Mouse (Mus musculus) kidney, adult 2 months (tissue): ENCODE data around the gene Dmac2. TPM values are rescaled to one million over a fixed set of nuclear protein-coding genes. Genes with fewer than 3 reads are reported as not detected.

Experiments used
- DNase-seq: peaks from one replicate; pipeline ENCODE4 v3.0.0; 2021
- H3K27ac ChIP-seq: fragments of 200-500 bp; 2 replicates; pipeline ENCODE4 v1.5.1; 2012; ENCODE audit warnings: low read depth, low read length, control low read depth, inconsistent platforms; ENCODE audit not compliant: insufficient read depth
- H3K27me3 ChIP-seq: fragments of 200-500 bp; replicated peaks from 2 replicates; pipeline ENCODE4 v1.6.1; 2012; ENCODE audit warnings: mild to moderate bottlenecking, moderate library complexity, low read length, inconsistent platforms; ENCODE audit not compliant: control insufficient read depth, insufficient read depth
- H3K36me3 ChIP-seq: fragments of 200-500 bp; 2 replicates; pipeline ENCODE4 v1.6.1; 2012; ENCODE audit warnings: mild to moderate bottlenecking, moderate library complexity, low read length, inconsistent platforms; ENCODE audit not compliant: control insufficient read depth, insufficient read depth
- H3K4me1 ChIP-seq: fragments of 200-500 bp; 2 replicates; pipeline ENCODE4 v1.6.1; 2011; ENCODE audit warnings: low read length; ENCODE audit not compliant: control insufficient read depth, insufficient read depth
- H3K4me3 ChIP-seq: fragments of 200-500 bp; 2 replicates; pipeline ENCODE4 v1.5.1; 2011; ENCODE audit warnings: mild to moderate bottlenecking, low read depth, low read length, control low read depth; ENCODE audit not compliant: insufficient read depth
- CTCF ChIP-seq: fragments of 200-500 bp; conservative IDR thresholded peaks from 2 replicates; pipeline ENCODE4 v1.5.1; 2011; ENCODE audit warnings: low read depth, mild to moderate bottlenecking, control low read depth, low read length, moderate library complexity, mixed read lengths; ENCODE audit not compliant: insufficient read depth, insufficient read length
- POLR2A ChIP-seq: fragments of 200-500 bp; IDR thresholded peaks from one replicate; pipeline ENCODE4 v1.6.1; 2011; ENCODE audit warnings: low read depth, low read length, control low read depth
- WGBS: fragments of 180-500 bp; shearing (Covaris S2); methylation state at CpG from one replicate; pipeline ENCODE4 v1.1.7; 2018; 5-methylcytosine and 5-hydroxymethylcytosine counted together
- polyA plus RNA-seq: library from polyadenylated mRNA; depleted of rRNA; stranded (reverse); fragments of >200 nt; gene quantifications from 2 replicates; pipeline ENCODE4 v1.2.3, GENCODE M21; 2012

Gene Dmac2
- polyA plus RNA-seq, 1 experiment, result 114 TPM

- DNase-seq, result peak; percentile 43
- WGBS, result 78% methylated on average over 10 of the region's 10 CpGs
- Histone ChIP-seq H3K27me3 (no peaks in the 10 kb centered on the region), H3K4me1 (no peaks in the 10 kb centered on the region), H3K36me3 (no peaks in the 10 kb centered on the region), H3K27ac (no peak overlapping the region), H3K4me3 (no peak overlapping the region)
- no peak for TF ChIP-seq POLR2A
- TF ChIP-seq CTCF, result peak; percentile 66
Observed at GRCm38 (mm10) chr7:25625594-25626250, 6.5 kb downstream of the Dmac2 start.

GRCm38 (mm10) chr7:25626509-25627430, 7.6 kb downstream of the Dmac2 start, which contains the start of gene B3gnt8:
B3gnt8 (plus strand) TSS chr7:25626654.
- DNase-seq, result peak; percentile 48
- Histone ChIP-seq H3K27me3 (no peaks in the 10 kb centered on the region), H3K4me1 (no peaks in the 10 kb centered on the region), H3K4me3 (peak within 1 kb of the TSS; percentile 53), H3K27ac (no peak within 1 kb of the TSS), H3K36me3 (no peaks in the 10 kb centered on the region)
- 20% methylated on average over 29 of the region's 29 CpGs for WGBS
- TF ChIP-seq POLR2A (no peak), CTCF (no peak)

GRCm38 (mm10) chr7:25627431-25628322, 8.5 kb downstream of the Dmac2 start:
- no peaks in the 10 kb centered on the region for H3K4me1 ChIP-seq
- 14% methylated on average over 38 of the region's 38 CpGs for WGBS
- H3K4me3 ChIP-seq, result peak overlapping the region; percentile 53
- no peaks in the 10 kb centered on the region for H3K27me3 ChIP-seq
- TF ChIP-seq POLR2A (no peak), CTCF (no peak)
- H3K27ac ChIP-seq, result no peak overlapping the region
- H3K36me3 ChIP-seq, result no peaks in the 10 kb centered on the region
- peak; percentile 76 for DNase-seq

- Histone ChIP-seq H3K4me1 (no peaks in the 10 kb centered on the region), H3K4me3 (peak overlapping the region; percentile 45; the same call in 1 of the 2 replicates), H3K27me3 (no peaks in the 10 kb centered on the region), H3K27ac (no peak overlapping the region), H3K36me3 (no peaks in the 10 kb centered on the region)
- TF ChIP-seq CTCF (no peak), POLR2A (no peak)
- WGBS, result 49% methylated on average over 8 of the region's 8 CpGs
- peak; percentile 30 for DNase-seq
Observed at GRCm38 (mm10) chr7:25628323-25628620, 9.1 kb downstream of the Dmac2 start.

GRCm38 (mm10) chr7:25632679-25633078, 13.5 kb downstream of the Dmac2 start:
- Histone ChIP-seq H3K4me3 (no peak overlapping the region), H3K27ac (no peak overlapping the region), H3K4me1 (no peaks in the 10 kb centered on the region), H3K36me3 (no peaks in the 10 kb centered on the region; the same call in 1 of the 2 replicates), H3K27me3 (no peaks in the 10 kb centered on the region)
- 81% methylated on average over 5 of the region's 5 CpGs for WGBS
- TF ChIP-seq CTCF, result no peak
- no peak for TF ChIP-seq POLR2A
- DNase-seq, result no peak

GRCm38 (mm10) chr7:25636373-25636772, 17.2 kb downstream of the Dmac2 start:
- Histone ChIP-seq H3K4me3 (no peak overlapping the region), H3K4me1 (no peaks in the 10 kb centered on the region), H3K27me3 (no peaks in the 10 kb centered on the region), H3K27ac (no peak overlapping the region), H3K36me3 (no peaks in the 10 kb centered on the region; the same call in none of the 2 replicates)
- TF ChIP-seq POLR2A (no peak), CTCF (no peak)
- no peak for DNase-seq
- WGBS, result 47% methylated on average over 3 of the region's 3 CpGs
